Mouse (Mus musculus): Measurements from ENCODE around the gene Ptprs.

DNA sequence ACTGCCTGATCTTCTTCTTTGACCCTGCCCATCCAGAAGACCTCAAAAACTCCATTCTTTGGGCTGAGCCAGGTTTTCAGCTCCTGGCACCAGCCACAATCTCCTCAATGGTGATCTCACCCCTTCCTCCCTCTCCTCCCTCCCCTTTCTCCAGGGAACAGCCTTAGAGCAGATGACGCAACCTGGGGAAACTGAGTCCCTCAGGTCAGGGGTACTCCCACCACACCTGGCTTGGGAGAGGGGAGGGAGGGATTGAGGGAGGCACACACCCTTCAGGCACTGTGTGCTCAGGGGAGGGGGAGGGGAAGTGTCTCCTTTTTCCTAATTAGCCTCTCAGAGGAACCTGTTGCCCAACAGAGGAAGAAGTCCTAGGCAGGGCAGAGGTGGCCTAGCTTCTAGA is 6.4 kb upstream of the Ptprs start:
- TF ChIP-seq CTCF (IDR thresholded peaks at IDR 0.05; ENCODE audit: borderline replicate concordance, extremely low read depth, insufficient read depth, insufficient read length) (no peak), POLR2A (IDR thresholded peaks at IDR 0.05; ENCODE audit: borderline replicate concordance, extremely low read depth, insufficient read depth, insufficient read length, poor library complexity, severe bottlenecking) (no peak)
